Mouse (Mus musculus) heart, embryonic 16.5 days (tissue): ENCODE results near the gene Phpt1. TPM values are rescaled to one million over a fixed set of nuclear protein-coding genes. Genes with fewer than 3 reads are reported as not detected.
A peak's percentile ranks its signal among the peaks of the same experiment; 100 is the strongest.

Experiments used
- ATAC-seq: fragments of 200-750 bp; cut with Nextera tagmentation; replicated peaks from 2 replicates; pipeline ENCODE4 v1.8.0; 2017; ENCODE audit warnings: moderate number of reproducible peaks; ENCODE audit not compliant: insufficient read depth, low FRiP score; ENCODE audit errors: extremely low read depth
- H3K27ac ChIP-seq: fragments of 300-500 bp; sonication (generic); 2 replicates; pipeline ENCODE4 v1.5.1; 2014; ENCODE audit warnings: mild to moderate bottlenecking, low read length, control low read depth, moderate library complexity
- H3K27me3 ChIP-seq: fragments of 300-500 bp; sonication (generic); 2 replicates; pipeline ENCODE4 v1.6.1; 2014; ENCODE audit warnings: low read length, mixed read lengths; ENCODE audit not compliant: control insufficient read depth, insufficient read depth
- H3K36me3 ChIP-seq: fragments of 300-500 bp; sonication (generic); 2 replicates; pipeline ENCODE4 v1.6.1; 2014; ENCODE audit not compliant: control insufficient read depth, insufficient read depth
- H3K4me1 ChIP-seq: fragments of 300-500 bp; sonication (generic); 2 replicates; pipeline ENCODE4 v1.6.1; 2014; ENCODE audit warnings: low read length, mixed read lengths; ENCODE audit not compliant: control insufficient read depth, insufficient read depth
- H3K4me2 ChIP-seq: fragments of 300-500 bp; sonication (generic); 2 replicates; pipeline ENCODE4 v1.6.1; 2014; ENCODE audit warnings: low read depth, mild to moderate bottlenecking, control low read depth, low read length
- H3K4me3 ChIP-seq: fragments of 300-500 bp; sonication (generic); 2 replicates; pipeline ENCODE4 v1.5.1; 2014; ENCODE audit warnings: mild to moderate bottlenecking, control low read depth, low read length
- H3K9ac ChIP-seq: fragments of 300-500 bp; sonication (generic); 2 replicates; pipeline ENCODE4 v1.6.1; 2014; ENCODE audit warnings: low read length, control low read depth
- H3K9me3 ChIP-seq: fragments of 300-500 bp; sonication (generic); replicated peaks from 2 replicates; pipeline ENCODE4 v1.6.1; 2016; ENCODE audit warnings: low read length; ENCODE audit not compliant: control insufficient read depth
- WGBS: fragments of 180-500 bp; shearing (Covaris S2); extraction: QIAGEN DNeasy Blood & Tissue Kit; methylation state at CpG from one replicate; pipeline ENCODE4 v1.1.7; 2014; 5-methylcytosine and 5-hydroxymethylcytosine counted together
- polyA plus RNA-seq: library from polyadenylated mRNA; unstranded; fragments of >200 nt; fragmentation: Nextera tagmentation; extraction: Ambion mirVana; gene quantifications from 2 replicates; pipeline ENCODE4 v1.2.1, GENCODE M21; 2015

Phpt1 gene
- polyA plus RNA-seq, 1 experiment from 2014 or later = 180 TPM

DNA sequence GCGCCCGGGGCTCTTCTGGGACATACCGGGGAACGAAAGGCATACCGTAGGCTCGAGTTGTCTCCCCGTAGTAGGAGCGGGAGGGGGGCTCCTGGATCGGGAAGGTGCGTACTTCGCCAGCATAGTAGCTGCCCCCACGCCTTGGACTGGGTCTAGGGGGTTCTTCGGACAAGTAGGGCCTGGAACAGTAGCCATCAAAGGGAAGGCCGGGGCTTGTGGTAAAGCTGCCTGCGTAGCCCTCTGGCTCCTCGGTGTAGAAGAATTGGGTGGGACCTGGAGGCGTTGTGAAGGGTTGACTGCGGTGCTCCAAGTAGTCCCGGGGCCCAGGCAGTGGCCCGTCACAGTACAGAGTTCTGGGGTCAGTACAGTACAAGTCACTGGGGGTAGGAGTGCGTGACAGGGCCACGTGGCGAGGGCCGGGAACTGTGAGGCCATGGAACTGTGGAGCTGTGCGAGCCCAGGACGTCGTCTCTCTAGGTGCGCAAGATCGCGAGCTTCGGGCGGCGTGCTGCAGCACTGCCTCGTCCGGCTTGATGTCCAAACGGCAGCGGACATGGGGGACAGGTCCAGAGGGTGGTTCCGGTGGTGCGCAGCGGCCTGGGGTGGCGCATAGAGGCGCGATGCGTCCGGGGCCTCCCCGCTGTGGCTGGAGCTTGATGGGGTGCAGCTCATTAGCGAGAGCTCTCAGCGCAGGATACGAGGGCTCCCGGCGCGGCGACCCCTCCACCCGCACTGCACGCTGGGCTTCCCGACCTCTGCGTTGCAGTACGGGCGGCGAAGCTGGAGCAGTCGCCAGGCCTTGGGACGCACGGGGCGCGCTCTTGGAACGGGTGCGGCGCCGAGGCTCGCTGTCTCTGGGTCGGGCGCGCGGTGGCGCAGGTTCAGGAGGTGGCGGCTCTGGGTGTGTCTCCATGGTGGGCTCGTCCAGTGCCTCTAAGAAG, 4.0 kb upstream of the Phpt1 start:
- no peak for ATAC-seq
- peaks cover 43% of the 10 kb centered on the region for H3K4me1 ChIP-seq
- peaks cover 49% of the 10 kb centered on the region for H3K27me3 ChIP-seq
- H3K36me3 ChIP-seq = no peaks in the 10 kb centered on the region
- no peak overlapping the region for H3K9ac ChIP-seq
- WGBS = 3% methylated on average over 77 of the region's 77 CpGs
- no peaks in the 10 kb centered on the region for H3K9me3 ChIP-seq
- peak overlapping the region; percentile 37 for H3K4me3 ChIP-seq
- no peak overlapping the region for H3K27ac ChIP-seq
- peak overlapping the region; percentile 51 for H3K4me2 ChIP-seq

DNA sequence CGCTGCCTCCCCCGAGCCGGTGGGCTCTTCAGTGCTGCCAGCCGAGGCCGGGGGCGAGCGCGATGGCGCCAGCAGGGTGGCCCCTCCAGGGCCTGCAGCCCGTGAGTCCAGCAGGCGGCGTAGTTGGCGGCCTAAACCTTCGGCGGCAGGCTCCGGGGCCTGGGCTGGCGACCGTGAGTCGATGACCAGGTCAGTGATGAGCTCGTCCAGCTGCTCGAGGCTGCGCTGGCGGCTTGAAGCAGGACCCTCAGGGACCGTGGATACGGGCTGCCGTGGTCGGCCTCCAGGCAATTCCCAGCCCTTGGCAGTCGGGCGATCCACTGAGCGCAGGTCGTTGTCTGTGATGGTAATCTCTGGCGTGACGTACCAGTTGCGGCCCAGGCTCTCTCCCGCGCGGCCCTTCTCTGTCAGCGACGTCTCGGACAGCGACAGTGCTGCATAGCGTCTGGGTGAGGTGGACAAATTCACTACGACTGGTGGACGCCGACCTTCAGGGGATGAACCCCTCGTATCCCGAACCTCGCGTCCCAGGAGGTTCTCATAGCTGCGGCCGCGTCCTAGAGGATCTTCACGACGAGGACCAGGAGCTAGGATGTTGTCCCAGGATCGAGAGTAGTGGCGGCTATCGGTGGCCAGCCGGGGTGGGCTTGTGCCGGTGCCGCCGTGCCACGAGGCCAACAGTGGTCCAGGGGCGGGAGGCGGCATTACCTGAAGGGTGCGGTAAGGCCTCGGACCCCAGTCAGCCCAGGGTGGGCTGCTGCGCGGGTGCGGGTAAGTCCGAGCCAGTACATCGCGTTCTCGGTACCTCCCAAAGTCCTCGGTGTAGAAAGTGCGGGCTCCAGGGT, 3.1 kb upstream of the Phpt1 start:
- H3K4me1 ChIP-seq = peaks cover 51% of the 10 kb centered on the region
- WGBS = 5% methylated on average over 75 of the region's 75 CpGs
- peak overlapping the region; percentile 37 for H3K4me3 ChIP-seq
- H3K4me2 ChIP-seq = peak overlapping the region; percentile 42
- no peak for ATAC-seq
- peaks cover 49% of the 10 kb centered on the region for H3K27me3 ChIP-seq
- no peak overlapping the region for H3K27ac ChIP-seq
- no peaks in the 10 kb centered on the region for H3K36me3 ChIP-seq
- no peak overlapping the region for H3K9ac ChIP-seq
- no peaks in the 10 kb centered on the region for H3K9me3 ChIP-seq

DNA sequence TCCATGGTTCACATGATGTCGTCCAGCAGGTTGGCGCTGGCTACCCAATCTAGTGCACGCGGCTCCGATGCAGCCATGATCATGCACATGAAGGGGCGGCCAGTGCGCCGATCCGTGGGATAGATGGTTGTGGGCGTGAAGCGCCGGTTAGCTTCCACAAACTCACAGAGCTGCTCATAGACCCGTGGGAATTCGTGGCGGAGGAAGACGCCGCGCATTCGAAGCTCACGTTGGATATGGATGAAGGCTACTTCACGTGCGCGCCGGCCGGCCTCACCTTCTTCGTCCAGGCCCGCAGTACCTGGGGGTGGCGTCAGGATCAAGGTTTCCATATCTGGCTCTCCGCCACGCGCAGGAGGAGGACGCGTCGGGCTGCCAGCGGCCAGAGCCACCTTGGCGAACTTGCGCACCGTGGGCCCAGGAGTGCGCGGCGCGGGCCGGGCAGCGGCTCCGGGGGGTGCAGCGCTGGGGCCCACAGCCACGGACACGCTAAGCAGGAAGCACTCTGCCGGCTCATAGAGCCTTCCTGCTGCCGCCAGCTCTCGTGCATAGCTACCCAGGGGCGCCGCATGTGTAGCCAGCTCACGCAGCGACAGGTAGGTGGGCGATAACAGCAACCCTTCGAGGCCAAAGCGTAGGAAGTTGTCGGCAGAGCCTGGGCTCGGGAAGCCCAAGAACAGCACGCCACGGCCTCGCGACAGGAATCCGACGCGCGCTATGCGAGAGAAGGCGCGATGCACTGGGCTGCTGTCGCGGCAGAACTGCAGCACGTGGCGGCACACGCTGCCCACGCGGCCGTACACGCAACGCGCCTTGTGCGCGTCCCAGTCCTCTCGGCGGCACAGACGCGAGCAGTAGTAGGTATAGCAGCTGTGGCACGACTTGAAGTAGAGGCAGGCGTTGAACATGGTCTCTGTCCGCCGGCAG, 2.2 kb upstream of the Phpt1 start:
- Histone ChIP-seq H3K9me3 (no peaks in the 10 kb centered on the region), H3K9ac (no peak overlapping the region), H3K27ac (no peak overlapping the region), H3K4me2 (peak overlapping the region; percentile 42), H3K27me3 (peaks cover 49% of the 10 kb centered on the region), H3K36me3 (0 out of 2 replicates have a peak, but pooled peaks cover 3% of the 10 kb centered on the region), H3K4me3 (peak overlapping the region; percentile 37), H3K4me1 (peaks cover 50% of the 10 kb centered on the region)
- no peak for ATAC-seq
- WGBS = 13% methylated on average over 92 of the region's 92 CpGs

DNA sequence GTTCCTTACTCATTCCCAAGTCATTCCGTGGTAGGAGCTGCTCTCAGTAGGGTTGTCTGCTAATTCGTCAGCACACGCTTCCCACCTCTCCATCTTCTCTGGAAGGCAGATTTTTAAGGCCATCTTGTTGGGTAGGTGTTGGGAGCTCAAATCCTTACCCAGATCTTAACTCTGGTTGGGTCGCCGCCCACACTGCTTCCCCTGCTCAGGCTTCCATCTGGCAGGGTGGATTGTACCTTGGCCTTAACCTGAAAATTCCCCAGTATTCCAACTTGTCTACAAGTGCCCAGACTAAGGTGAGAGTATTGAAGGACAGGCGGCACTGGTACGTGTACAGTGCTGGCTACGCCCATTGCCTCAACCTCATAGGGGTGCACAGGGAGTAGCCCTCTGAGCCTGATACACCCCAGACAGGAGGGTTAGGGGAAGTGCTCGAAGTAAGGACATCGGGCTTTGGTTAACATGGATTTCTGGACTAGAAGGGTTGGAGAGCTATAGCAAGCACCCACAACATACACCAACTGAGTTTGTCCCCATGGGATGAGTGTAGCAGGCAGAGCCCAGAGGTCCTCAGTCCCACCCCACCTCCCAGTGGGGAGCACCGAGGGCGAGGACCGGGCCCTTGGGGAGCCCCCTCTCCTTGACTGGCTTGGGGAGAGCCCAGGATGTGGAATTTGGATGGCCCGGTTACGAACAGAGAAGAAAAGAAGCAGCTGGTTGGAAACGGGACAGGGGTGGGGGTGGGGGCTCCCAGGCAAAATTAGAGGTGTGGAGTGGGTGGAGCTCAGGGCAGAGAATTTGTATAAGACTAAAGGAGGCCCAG, 1.2 kb upstream of the Phpt1 start:
- 76% methylated on average over 16 of the region's 16 CpGs for WGBS
- Histone ChIP-seq H3K27me3 (peaks cover 49% of the 10 kb centered on the region), H3K9ac (no peak overlapping the region), H3K4me1 (peaks cover 42% of the 10 kb centered on the region), H3K4me3 (no peak overlapping the region), H3K4me2 (no peak overlapping the region), H3K9me3 (no peaks in the 10 kb centered on the region), H3K27ac (no peak overlapping the region), H3K36me3 (0 out of 2 replicates have a peak, but pooled peaks cover 3% of the 10 kb centered on the region)
- no peak for ATAC-seq

DNA sequence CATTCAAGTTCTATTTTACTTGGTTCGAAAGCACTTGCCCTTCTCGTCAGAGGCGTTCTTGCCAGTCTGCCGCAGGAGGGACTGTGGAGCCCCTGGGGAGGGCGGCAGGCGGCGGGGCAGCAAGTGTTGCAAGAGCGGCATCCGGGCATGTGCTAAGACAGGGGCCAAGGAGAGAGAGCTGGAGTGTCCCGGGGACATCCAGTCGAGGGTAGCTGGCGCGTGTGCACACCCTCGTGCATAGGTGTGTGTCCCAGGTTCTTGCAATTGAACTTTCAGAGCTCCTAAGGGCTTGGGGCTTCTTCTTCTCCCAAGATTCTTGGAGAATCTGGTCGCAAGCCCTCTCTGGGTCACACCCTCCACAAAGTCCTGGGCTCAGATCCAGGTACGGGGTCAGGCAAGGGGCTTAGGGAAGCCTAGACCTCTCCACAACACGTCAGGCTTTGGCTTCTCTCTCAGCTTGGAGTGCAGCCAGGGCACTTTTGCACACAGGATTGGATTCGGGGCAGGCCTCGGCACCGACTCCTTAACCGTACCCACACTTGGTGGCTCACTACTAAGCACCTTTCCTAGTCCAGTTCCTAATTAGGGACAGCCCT, 506 bp upstream of the Phpt1 start:
- 0 out of 2 replicates have a peak, but pooled peaks cover 3% of the 10 kb centered on the region for H3K36me3 ChIP-seq
- no peaks in the 10 kb centered on the region for H3K9me3 ChIP-seq
- peak overlapping the region; percentile 60 for H3K4me3 ChIP-seq
- H3K27me3 ChIP-seq = peaks cover 45% of the 10 kb centered on the region
- 7% methylated on average over 21 of the region's 21 CpGs for WGBS
- peak overlapping the region; percentile 73 for H3K9ac ChIP-seq
- 0 out of 2 replicates have a peak, but pooled peaks have one; percentile 4 for ATAC-seq
- H3K4me1 ChIP-seq = peaks cover 39% of the 10 kb centered on the region
- H3K27ac ChIP-seq = peak overlapping the region; percentile 91
- peak overlapping the region; percentile 82 for H3K4me2 ChIP-seq

DNA sequence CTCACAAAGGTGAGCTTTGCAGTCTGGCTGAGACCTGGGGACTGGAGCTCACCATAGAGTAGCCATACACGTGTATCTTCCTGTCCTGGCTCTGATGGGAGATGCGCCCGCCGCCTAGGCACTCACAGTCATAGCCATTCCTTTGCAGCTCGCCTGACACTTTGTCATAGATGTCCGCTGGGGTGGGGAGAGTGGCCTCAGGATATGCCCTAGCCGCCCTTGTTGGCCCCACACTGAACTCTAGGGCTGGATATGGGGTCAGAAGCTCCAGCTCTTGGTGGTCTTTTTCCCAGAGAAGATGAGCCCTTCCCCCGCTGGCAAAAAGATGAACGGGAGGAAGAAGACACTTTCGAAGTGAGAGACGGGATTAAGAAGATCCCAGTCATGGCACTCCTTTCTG, 888 bp downstream of the Phpt1 start:
- Histone ChIP-seq H3K9me3 (no peaks in the 10 kb centered on the region), H3K4me3 (peak overlapping the region; percentile 60), H3K9ac (peak overlapping the region; percentile 72), H3K27ac (peak overlapping the region; percentile 91), H3K36me3 (peaks cover 7% of the 10 kb centered on the region; the same call in 1 of the 2 replicates), H3K4me1 (peaks cover 32% of the 10 kb centered on the region), H3K27me3 (peaks cover 31% of the 10 kb centered on the region), H3K4me2 (peak overlapping the region; percentile 82)
- WGBS = 14% methylated on average over 11 of the region's 11 CpGs
- no peak for ATAC-seq

DNA sequence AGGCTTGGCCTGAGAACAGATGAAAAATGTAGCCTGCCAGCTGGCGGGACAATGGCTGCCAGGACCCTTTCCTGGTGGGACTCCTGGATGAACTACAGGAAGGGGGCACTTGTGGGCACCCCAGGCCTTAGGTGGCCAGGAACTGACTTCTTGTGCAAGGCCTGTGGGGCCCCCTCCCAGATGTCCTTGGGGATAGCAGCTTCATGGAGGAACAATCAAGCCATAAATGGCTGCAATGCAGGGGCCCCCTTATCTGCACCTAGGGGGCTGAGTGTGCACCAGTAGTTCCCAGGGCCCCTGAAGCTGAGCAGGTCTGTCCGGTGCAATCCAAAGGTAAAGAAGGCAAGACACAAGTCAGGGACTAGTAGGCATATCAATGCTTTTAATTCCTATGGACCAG, 2.0 kb downstream of the Phpt1 start:
- Histone ChIP-seq H3K4me2 (no peak overlapping the region), H3K27me3 (peaks cover 20% of the 10 kb centered on the region), H3K4me1 (peaks cover 29% of the 10 kb centered on the region), H3K36me3 (peaks cover 13% of the 10 kb centered on the region), H3K4me3 (no peak overlapping the region), H3K27ac (no peak overlapping the region), H3K9ac (no peak overlapping the region), H3K9me3 (no peaks in the 10 kb centered on the region)
- WGBS = 83% methylated on average over 2 of the region's 2 CpGs
- no peak for ATAC-seq
